Mouse (Mus musculus) retina, postnatal 1 day (tissue): ENCODE data around the gene Atp5b.
"Not testable (repeated sequence)": the region's sequence is repeated elsewhere in the genome, so short reads cannot be mapped to it uniquely, and the experiment has no call there.

Source experiments
- DNase-seq: peaks from one replicate; pipeline ENCODE4 v3.0.0-alpha.2; 2012

Atp5b gene

DNA sequence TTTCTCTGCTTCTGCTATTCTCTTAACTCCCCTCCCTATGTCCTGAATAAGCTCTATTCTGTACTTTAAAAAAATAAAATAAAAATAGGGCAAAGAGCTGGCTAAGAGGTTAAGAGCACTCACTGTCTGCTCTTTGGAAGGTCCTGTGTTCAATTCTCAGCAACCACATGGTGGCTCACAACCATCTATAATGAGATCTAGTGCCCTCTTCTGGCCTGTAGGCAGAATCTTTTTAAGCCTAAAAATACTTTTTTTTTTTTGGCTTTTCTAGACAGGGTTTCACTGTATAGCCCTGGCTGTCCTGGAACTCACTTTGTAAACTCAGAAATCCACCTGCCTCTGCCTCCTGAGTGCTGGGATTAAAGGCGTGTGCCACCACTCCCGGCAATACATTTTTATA is 12.6 kb upstream of the Atp5b start:
- DNase-seq: not testable (repeated sequence)

DNA sequence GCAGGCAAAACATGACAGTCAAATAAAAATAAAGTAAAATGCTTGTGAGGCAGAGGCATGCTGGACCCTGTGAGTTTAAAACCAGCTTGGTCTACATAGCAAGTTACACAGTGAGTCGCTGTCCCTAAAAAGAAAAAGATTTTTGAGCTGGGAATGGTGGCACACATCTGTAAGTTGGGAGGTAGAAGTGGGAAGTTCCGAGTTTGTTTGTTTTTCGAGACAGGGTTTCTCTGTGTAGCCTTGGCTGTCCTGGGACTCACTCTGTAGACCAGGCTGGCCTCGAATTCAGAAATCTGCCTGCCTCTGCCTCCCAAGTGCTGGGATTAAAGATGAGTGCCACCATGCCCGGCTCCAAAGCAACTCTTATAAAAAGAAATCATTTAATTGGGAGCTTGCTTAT is 4.8 kb upstream of the Atp5b start:
- DNase-seq: not testable (repeated sequence)

DNA sequence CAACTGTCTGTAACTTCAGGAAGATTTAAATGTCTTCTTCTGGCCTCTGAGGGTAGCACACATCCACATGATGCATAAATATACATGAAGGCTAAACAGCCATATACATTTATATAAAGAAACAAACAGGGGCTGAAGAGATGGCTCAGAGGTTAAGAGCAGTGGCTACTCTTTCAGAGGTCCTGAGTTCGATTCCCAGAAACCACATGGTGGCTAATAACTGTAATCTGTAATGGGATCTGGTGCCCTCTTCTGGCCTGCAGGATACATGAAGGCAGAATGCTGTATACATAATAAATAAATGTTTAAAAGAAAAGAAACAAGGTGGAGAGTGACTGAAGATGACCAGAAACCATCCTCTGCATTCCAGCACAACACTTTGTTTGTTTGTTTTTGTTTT is 2.6 kb upstream of the Atp5b start:
- DNase-seq: peak; percentile 22

- no peak for DNase-seq
Measured at GRCm38 (mm10) chr10:128081807-128082476, 1.1 kb upstream of the Atp5b start.

DNA sequence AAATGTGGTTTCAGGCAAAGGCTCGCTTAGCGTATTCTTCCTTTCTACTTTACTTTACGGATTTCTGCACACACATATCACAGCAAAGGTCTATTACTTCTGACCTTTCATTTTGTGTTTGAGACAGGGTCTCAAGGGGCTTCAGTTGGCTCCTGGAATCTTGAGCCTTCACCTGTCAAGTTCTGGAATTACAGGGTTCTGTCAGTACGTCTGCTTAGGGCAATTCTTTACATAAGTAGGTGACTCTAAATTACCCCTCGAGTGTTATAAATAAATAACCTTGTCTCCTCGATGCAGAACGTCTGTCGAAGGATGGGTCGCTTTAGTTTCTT is 630 bp upstream of the Atp5b start:
- no peak for DNase-seq

- no peak for DNase-seq
Measured at GRCm38 (mm10) chr10:128083688-128084087, 615 bp downstream of the Atp5b start.

DNA sequence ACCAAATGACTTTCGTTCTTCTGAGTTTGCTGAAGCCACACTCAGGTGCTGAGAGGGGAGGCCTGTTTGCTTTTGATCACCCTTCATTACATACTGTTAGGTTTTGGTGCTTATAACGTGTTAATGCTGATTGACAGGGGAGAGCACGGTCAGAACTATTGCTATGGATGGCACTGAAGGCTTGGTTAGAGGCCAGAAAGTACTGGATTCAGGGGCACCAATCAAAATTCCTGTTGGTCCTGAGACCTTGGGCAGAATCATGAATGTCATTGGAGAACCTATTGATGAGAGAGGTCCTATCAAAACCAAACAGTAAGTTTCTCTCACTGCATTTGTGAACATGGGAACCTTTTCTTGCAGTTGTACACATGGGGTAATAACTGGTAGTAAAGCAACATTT is 1.1 kb downstream of the Atp5b start:
- DNase-seq: no peak

- DNase-seq: peak; percentile 67
Measured at GRCm38 (mm10) chr10:128086391-128086790, 3.3 kb downstream of the Atp5b start.

DNA sequence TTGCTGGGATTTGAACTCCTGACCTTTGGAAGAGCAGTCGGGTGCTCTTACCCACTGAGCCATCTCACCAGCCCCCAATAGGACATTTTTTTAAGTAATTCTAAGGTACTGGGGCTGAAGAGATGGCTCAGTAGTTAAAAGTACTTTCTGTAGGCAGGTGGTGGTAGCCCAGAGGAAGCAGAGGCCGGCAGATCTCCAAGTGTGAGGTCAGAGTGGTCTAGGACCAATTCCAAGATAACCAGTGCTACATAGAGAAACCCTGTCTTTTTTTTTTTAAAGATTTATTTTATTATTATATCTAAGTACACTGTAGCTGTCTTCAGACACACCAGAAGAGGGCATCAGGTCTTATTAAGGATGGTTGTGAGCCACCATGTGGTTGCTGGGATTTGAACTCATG is 4.1 kb downstream of the Atp5b start:
- DNase-seq: not testable (repeated sequence)

DNA sequence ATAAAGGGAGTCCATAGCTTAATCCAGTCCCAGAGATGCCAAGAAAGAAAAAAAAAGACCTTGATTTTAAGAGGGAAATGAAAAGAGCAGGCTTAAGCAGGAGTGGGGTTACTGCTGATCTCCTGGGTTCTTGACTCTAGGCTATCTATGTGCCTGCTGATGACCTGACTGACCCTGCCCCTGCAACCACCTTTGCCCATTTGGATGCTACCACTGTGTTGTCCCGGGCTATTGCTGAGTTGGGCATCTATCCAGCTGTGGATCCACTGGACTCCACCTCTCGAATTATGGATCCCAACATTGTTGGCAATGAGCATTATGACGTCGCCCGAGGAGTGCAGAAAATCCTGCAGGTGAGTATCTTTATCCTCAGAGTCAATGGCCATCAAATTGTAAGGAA is 5.1 kb downstream of the Atp5b start:
- no peak for DNase-seq

GRCm38 (mm10) chr10:128089842-128090241 is 6.8 kb downstream of the Atp5b start:
- no peak for DNase-seq

DNA sequence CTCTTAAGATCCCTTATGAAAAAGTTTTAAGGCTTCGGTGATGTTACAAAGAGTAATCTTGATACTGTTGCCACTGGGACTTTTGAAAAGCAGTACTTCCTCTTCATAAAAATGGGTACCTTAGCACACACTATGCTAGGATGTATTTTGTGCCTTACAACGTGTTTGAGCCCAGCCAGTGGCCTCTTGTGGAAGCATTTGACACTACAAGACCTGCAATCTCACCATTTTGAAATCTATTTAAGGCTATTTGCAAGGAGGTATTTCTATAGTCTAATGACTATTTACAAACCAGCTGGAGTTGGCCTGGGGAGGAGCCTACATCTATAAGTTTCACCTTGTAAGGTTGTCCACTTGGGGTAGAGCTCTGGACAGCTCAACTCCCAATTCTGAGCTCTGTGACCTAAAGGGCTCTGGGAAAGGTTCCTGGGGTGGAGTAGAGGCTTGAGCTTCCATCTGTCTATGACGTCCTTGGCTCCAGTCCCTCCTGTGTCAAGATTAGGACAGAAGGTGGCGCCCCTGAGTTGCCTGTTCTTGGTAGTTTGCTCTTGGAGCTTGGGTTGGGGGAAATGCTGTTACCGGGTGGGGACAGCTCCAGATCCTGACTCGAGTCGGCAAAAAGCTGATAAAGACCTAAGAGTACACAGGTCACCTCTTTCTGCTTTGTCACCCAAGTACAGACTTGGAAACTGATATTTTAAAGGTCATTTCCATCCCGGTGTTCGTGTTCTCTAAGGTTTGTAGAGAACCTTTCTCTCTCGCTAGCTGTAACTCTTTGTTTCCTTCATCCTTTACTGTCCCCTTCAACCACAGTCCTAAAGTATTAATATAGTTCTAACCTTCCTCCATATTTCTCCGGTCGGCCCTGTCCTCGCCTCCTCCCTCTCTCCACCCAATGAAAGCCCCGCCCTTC is 7.8 kb downstream of the Atp5b start:
- DNase-seq: peak; percentile 94

- DNase-seq: peak; percentile 55
Measured at GRCm38 (mm10) chr10:128091564-128092505, 8.8 kb downstream of the Atp5b start, which contains the start of gene Baz2a. Gene Baz2a (plus strand): TSS chr10:128091577.

DNA sequence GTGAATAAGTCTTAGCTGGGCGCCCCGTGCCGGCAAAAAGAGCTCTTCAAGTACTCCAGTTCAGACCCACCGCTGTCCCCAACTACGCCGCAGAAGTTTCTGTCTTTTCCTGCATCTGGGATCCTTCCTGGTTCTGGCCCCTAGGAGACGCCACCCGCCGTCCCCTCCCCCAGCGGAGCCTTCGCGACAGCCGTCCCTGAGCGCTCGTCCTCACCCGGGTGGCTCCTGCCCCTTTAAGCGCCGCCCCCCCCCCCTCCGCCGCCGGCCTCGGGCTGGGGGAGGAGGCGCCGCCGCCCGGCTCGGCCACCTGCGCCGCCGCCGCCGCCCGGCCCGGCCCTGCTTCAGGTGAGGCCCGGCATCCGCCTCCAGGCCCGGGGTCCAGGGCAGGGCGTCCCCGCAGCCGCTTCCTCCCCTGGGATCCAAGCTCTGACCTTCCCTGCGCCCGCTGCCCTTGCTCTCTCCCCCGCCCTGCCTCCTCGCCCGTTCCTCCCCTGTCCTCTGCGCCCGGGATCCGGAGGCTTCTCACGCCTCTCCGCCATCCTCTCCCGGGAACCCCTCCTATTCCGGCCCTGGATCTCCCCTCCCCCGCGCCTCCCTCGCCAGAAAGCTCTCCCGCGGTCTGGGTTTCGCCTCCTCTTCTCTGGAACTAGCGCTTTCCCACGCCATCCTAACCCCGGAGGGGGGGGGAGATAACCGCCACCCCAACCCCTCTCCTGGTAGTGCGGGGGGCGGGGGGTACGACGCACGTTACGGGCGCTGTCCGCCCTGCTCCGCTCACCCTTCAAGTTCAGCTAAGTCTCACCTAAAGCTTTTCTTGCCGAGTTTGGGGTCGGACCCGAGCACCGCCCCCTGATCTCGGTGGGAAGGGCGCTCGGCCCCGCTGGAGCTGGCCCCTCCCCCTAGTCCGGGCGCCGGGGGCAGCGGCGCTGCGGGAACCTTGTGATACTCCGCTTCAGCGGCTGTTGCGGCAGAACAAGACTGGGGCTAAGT is 9.7 kb downstream of the Atp5b start:
- peak; percentile 88 for DNase-seq

GRCm38 (mm10) chr10:128093496-128094294 is 10.6 kb downstream of the Atp5b start:
- peak; percentile 41 for DNase-seq

GRCm38 (mm10) chr10:128094340-128094968 is 11.4 kb downstream of the Atp5b start:
- DNase-seq: peak; percentile 92

- no peak for DNase-seq
Measured at GRCm38 (mm10) chr10:128095003-128095636, 12.0 kb downstream of the Atp5b start.

DNA sequence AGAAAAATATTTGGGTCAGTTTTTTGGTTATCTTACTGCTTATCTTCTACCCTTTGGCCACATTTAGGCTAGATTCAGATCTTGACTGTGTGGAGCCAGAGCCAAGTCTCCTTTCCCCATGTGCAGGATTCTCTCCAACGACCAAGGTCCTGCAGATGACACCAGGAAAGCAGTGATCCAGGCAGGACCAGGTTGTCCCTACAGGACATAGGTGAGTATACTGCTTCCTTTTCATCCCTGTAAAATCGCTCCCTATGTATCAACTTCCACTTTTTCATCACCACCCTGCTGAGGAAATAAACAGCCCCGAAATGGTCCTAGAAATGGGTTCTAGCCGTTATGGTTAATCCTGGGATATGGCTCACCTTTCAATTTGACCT is 13.2 kb downstream of the Atp5b start:
- DNase-seq: no peak

- peak; percentile 95 for DNase-seq
Measured at GRCm38 (mm10) chr10:128096693-128097586, 13.9 kb downstream of the Atp5b start.
